Mouse (Mus musculus) urinary bladder, adult 2 months (tissue): ENCODE results near the gene Allc. TPM values are rescaled to one million over a fixed set of nuclear protein-coding genes. Genes with fewer than 3 reads are reported as not detected.

Experiments used
- DNase-seq: peaks from one replicate; pipeline ENCODE4 v3.0.0; 2022; ENCODE audit warnings: low spot score
- polyA plus RNA-seq: library from polyadenylated mRNA; depleted of rRNA; stranded (reverse); fragments of >200 nt; gene quantifications from 2 replicates; pipeline ENCODE4 v1.2.3, GENCODE M21; 2012; rRNA removed

Allc gene
- polyA plus RNA-seq, 1 experiment = not detected

DNA sequence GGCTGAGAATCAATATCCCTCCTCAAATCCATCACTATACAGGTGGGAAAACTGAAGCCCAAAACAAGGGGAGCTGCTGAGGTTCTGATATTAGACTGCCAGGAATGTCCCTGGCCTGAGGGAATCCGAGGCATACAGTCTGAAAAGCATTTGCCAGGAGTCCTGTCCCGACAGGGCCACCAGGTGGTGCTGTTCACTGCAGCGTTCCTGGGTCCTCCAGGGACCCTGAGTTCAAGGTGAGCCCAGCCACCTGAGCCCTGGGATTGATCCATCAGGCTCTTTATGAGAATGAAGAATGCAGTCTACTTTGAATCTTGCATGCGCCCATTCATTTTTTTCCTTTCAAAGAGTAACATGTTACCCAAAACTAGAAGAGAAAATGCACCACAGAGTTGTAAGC is 3.2 kb downstream of the Allc start:
- no peak for DNase-seq

DNA sequence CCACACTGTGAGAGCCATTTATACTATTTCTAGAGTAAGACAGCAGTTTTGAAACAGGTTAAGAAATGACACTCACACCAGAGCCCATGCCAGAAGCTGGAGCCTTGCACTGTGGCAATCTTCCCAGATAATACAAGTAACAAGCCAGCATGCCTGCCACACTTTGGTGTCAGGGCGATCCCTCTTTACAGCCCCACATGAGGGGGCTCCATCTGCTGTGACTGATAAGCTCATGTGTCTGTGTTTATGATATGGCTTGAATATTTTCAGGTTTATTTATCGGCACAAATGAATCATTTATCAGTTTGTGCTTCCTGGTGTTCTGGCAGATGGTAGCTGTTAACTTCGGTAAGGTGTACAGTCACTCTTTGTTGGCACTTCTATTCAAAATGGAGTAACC is 4.2 kb downstream of the Allc start:
- DNase-seq = no peak

GRCm38 (mm10) chr12:28575366-28576070 is 6.8 kb downstream of the Allc start:
- DNase-seq = no peak

GRCm38 (mm10) chr12:28572241-28572640 is 10.1 kb downstream of the Allc start:
- DNase-seq = no peak

DNA sequence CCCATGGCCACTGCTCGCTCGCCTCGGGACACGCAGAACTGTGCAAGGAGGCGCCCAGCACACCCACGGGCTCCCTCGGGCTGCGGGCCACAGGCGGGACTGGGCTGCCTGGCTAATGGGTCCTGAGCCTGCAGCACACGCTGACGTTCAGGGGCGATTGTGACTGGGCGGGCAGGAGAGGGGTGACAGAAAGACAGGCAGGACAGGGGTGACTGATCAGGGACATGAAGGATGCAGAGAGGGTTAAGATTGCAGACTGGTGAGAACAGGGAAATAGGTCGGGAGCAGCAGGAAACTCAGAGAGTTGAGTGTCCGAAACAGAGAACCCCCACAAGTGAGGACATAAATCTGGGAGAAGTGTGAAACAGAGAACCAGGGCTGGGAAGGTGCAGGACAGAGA is 30.0 kb downstream of the Allc start, which contains the start of gene Dcdc2c:
Dcdc2c (minus strand) TSS at position 101 of the 400 bp plus-strand sequence.
- DNase-seq = no peak

DNA sequence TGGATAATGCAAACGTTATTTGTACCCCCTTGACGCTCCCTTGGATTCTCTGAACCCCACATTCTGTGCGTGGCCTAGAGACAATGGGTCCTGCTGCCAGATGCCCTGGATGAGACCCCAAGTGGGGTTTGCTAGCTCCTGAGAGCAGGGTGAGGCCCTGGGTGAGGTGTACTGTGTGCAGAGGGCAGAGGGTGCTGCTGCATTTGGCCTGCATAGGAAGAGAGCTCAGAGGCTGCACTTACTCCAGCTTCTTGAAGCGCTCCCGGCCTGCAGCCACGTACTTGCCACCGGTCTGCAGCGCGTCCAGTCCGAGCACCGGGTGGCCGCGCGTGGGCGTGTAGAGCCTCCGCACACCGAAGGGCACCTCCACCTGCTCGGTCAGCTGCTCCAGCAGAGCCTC is 30.5 kb downstream of the Allc start:
- no peak for DNase-seq

DNA sequence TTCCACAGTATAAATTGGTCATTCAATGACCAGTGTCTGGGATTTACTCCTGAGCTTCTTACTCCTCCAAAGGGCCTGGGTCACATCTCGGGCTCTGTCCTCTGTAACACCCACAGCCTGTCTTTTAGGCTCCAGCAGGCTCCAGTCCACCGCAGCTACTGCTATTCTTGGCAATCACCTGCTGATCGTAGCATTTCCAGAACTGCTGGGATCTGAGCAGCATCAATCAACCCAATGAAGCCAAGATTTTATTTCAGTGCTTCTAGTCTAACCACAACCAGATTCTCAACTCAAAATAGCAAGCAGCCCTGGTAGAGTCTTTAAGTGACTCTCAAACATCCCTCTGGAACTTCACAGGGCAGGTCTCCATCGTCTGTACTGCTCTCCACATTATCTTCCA is 33.4 kb downstream of the Allc start:
- no peak for DNase-seq

DNA sequence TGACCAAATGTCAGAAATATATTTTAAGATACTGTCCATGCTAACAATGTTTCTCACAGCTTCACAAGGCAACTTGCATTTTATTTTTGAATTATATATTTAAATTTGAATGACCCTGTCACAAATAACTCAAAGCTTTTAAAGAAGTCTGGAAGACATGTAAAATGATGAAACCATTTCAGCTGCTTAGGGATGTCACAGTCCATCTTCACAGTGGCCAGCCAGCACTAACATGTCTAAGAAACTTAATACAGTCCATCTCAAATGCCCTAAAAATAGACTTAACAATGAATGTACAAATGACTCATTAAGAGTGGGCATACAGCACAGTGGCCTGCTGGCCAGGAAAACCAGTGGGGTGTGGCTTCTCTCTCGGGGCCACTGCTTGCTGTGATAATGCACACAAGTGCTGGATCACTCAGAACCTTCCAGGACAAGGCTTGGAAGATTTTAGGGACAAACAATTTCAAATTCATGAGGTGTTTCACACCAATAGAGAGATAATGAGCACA is 68.0 kb downstream of the Allc start:
- DNase-seq = no peak

DNA sequence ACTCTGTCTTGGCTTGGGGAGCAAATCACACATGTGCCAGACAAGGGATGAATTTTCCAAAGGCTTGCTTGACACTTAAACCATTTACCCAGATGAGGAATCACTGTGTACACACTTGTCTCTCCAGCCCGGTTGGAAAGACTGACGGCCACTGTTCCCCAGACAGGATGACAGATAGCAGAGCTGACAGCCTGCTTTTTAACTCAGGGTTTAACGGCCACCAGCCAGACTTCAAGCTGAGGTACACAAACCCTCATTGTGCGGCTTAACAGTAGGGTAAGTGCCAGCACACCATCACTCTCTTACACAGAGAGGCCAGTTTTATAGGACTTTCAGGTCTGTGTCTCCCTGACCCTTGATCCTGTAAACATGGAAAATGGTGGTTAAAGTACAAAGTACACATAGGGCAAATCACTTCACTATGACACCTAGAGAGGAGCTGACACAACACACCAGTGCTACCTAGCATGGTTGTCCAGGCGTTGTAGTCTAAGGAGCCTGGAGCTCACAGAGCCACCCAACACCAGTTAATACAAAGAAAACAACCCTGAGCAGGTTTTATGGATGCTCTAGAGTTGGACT is 72.5 kb downstream of the Allc start:
- DNase-seq = no peak

Other genes starting within 250 kb of the Allc start
- not detected in 2 replicates for gene Dcdc2c, start 30.1 kb downstream of the Allc start, polyA plus RNA-seq
- gene Colec11, start 40.9 kb upstream of the Allc start, polyA plus RNA-seq = 5.4 and 7.9 TPM in 2 replicates
- gene Rps7, start 53.4 kb upstream of the Allc start, polyA plus RNA-seq = 842 and 930 TPM in 2 replicates
- gene Rnaseh1, start 67.1 kb upstream of the Allc start, polyA plus RNA-seq = 16.9 and 25.3 TPM in 2 replicates
- gene Adi1, start 92.7 kb upstream of the Allc start, polyA plus RNA-seq = 56.3 and 57.6 TPM in 2 replicates
- 37.5 and 41.7 TPM in 2 replicates for gene Trappc12, start 167.9 kb upstream of the Allc start, polyA plus RNA-seq
- 15.2 and 16.9 TPM in 2 replicates for gene Eipr1, start 169.3 kb upstream of the Allc start, polyA plus RNA-seq